33 mouse cellular contexts compared by ENCODE assay signal in the genomic region with DNA sequence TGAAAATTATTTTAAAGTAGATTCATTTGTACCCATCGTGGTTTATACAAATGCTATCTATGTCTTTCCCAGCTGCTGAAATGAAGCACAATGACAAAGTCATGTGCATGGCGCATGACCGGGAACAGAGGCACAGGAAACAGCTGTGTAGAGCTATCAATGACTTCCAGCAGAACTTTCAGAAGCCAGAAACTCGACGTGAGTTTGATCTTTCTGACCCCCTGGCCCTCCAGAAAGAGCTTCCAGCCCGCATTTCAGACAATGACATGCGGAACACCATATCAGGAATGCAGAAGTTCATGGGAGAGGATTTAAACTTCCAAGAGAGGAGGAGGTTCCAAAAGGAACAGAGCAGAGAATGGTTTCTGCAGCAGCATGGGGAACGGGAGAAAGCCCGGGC. TPM values are rescaled to one million over a fixed set of nuclear protein-coding genes. Genes with fewer than 3 reads are reported as not detected.
A peak's percentile ranks its signal among the peaks of the same experiment; 100 is the strongest.
DNase-seq lines count a peak whose midpoint lies in the region; ATAC-seq and TF ChIP-seq lines count a peak whose summit lies in the region.
"Had no signal": no experiment of that assay in that cellular context is flagged by ENCODE, and none has a peak within 500 bp of the region (broad histone marks: within the 10 kb centered on the region; RNA-seq: fewer than 3 reads in every experiment).

No protein-coding gene starts in this region.

- WGBS in midbrain, embryonic 10.5 days: 50% methylated on average over 9 of the region's 9 CpGs
- WGBS in midbrain, embryonic 14.5 days: 36% methylated on average over 9 of the region's 9 CpGs

- TF ChIP-seq CTCF in brain, embryonic 14.5 days (IDR thresholded peaks at IDR 0.05; ENCODE audit: borderline replicate concordance, extremely low read depth, insufficient read depth, insufficient read length): no peak

- TF ChIP-seq POLR2A in brain, embryonic 14.5 days (IDR thresholded peaks at IDR 0.05; ENCODE audit: borderline replicate concordance, extremely low read depth, insufficient read depth, insufficient read length, poor library complexity, severe bottlenecking): no peak

- H3K27me3 ChIP-seq in midbrain, embryonic 10.5 days (ENCODE audit: low read depth, poor library complexity, severe bottlenecking): peaks cover 43% of the 10 kb centered on the region
- no peaks in the 10 kb centered on the region for H3K27me3 ChIP-seq in midbrain, embryonic 14.5 days (ENCODE audit: control insufficient read depth, insufficient read depth, low read length)
- H3K27me3 ChIP-seq: intestine, embryonic 15.5 days had no signal

- H3K9me3 ChIP-seq in midbrain, embryonic 10.5 days (replicated peaks): peaks cover 8% of the 10 kb centered on the region
- H3K9me3 ChIP-seq in midbrain, embryonic 14.5 days (ENCODE audit: control insufficient read depth, low read length): no peaks in the 10 kb centered on the region
- H3K9me3 ChIP-seq: embryonic facial prominence, embryonic 12.5 days; forebrain, embryonic 12.5 days; forebrain, embryonic 15.5 days; heart, embryonic 15.5 days; hindbrain, embryonic 13.5 days; intestine, embryonic 15.5 days had no signal

- no peak overlapping the region for H3K27ac ChIP-seq in midbrain, embryonic 10.5 days (replicated peaks)
- no peak overlapping the region for H3K27ac ChIP-seq in midbrain, embryonic 14.5 days (replicated peaks; ENCODE audit: low read depth, low read length)
- H3K27ac ChIP-seq: embryonic facial prominence, embryonic 12.5 days; forebrain, embryonic 12.5 days; forebrain, embryonic 15.5 days; heart, adult 2 months; heart, embryonic 15.5 days; hindbrain, embryonic 10.5 days; hindbrain, embryonic 13.5 days; intestine, embryonic 15.5 days had no signal

- intact Hi-C loops in left cerebral cortex, postnatal 10 days (cut with DNase I): no loop called here

- no peak overlapping the region for H3K4me3 ChIP-seq in midbrain, embryonic 10.5 days
- no peak overlapping the region for H3K4me3 ChIP-seq in midbrain, embryonic 14.5 days (replicated peaks; ENCODE audit: low read depth, low read length)
- H3K4me3 ChIP-seq: embryonic facial prominence, embryonic 12.5 days; erythroblast, embryonic 14.5 days; forebrain, embryonic 12.5 days; forebrain, embryonic 15.5 days; heart, adult 2 months; heart, embryonic 12.5 days; heart, embryonic 15.5 days; hindbrain, embryonic 10.5 days; hindbrain, embryonic 13.5 days; intestine, embryonic 15.5 days had no signal

- no peak for ATAC-seq in midbrain, embryonic 14.5 days (ENCODE audit: low FRiP score, low TSS enrichment)
- ATAC-seq: forebrain, embryonic 15.5 days; hindbrain, embryonic 16.5 days; intestine, embryonic 15.5 days had no signal

- DNase-seq in embryo, embryonic 10.5 days (ENCODE audit: low spot score): peak; percentile 12
- DNase-seq in embryo, embryonic 11 days: no peak
- peak; percentile 86 for DNase-seq in heart, adult 11 months
- no peak for DNase-seq in heart, adult 9 months (ENCODE audit: low spot score in 2 of 2)
- DNase-seq in midbrain, embryonic 10.5 days (ENCODE audit: low spot score): peak; percentile 11
- DNase-seq in midbrain, embryonic 14.5 days: no peak
- DNase-seq in brain, embryonic 14.5 days (ENCODE audit: low read depth): peak; percentile 6
- DNase-seq in left cerebral cortex, postnatal 10 days (ENCODE audit: extremely low spot score in 1 of 2, low spot score in 2 of 2): no peak
- DNase-seq: adrenal gland, adult 2 months; adrenal gland, postnatal 14 days; B cell, adult 2 months; cerebellum, adult 11-12 months; cerebellum, adult 8-10 months; cerebellum, postnatal 10 days; cerebellum, postnatal 36 days; gastrocnemius, postnatal 14 days; heart, adult 2 months; heart, postnatal 10 days; heart, postnatal 36 days; kidney, adult 11 months had no signal

- no peaks in the 10 kb centered on the region for H3K36me3 ChIP-seq in midbrain, embryonic 10.5 days
- no peaks in the 10 kb centered on the region for H3K36me3 ChIP-seq in midbrain, embryonic 14.5 days (ENCODE audit: control insufficient read depth, insufficient read depth, low read length)
- H3K36me3 ChIP-seq: embryonic facial prominence, embryonic 12.5 days; forebrain, embryonic 12.5 days; forebrain, embryonic 15.5 days; heart, embryonic 12.5 days; heart, embryonic 15.5 days; hindbrain, embryonic 10.5 days; hindbrain, embryonic 13.5 days; intestine, embryonic 15.5 days had no signal

- H3K9ac ChIP-seq in midbrain, embryonic 14.5 days (replicated peaks; ENCODE audit: low read length): no peak overlapping the region
- H3K9ac ChIP-seq: embryonic facial prominence, embryonic 12.5 days; forebrain, embryonic 12.5 days; forebrain, embryonic 15.5 days; heart, embryonic 12.5 days; heart, embryonic 15.5 days; hindbrain, embryonic 13.5 days; intestine, embryonic 15.5 days had no signal

- H3K4me2 ChIP-seq in midbrain, embryonic 14.5 days (ENCODE audit: low read length): no peak overlapping the region
- H3K4me2 ChIP-seq: embryonic facial prominence, embryonic 12.5 days; forebrain, embryonic 12.5 days; forebrain, embryonic 15.5 days; heart, embryonic 12.5 days; heart, embryonic 15.5 days; hindbrain, embryonic 13.5 days; intestine, embryonic 15.5 days had no signal

- peaks cover 12% of the 10 kb centered on the region for H3K4me1 ChIP-seq in midbrain, embryonic 10.5 days
- H3K4me1 ChIP-seq in midbrain, embryonic 14.5 days (ENCODE audit: control insufficient read depth, insufficient read depth, low read length): peaks cover 5% of the 10 kb centered on the region

RNA-seq across cellular contexts. Expression of a gene that starts 3.3 kb away (rescaled TPM):
- 0.41 and 0.57 TPM in 2 replicates for polyA plus RNA-seq in midbrain, embryonic 10.5 days (2016; fragmentation: Nextera tagmentation; extraction: Ambion mirVana)
- polyA plus RNA-seq in midbrain, embryonic 14.5 days (2014; fragmentation: Nextera tagmentation; extraction: Ambion mirVana): 0.63 and 1.3 TPM in 2 replicates
- polyA plus RNA-seq in brain, embryonic 14.5 days (2012; rRNA removed): 0.47 and 0.59 TPM in 2 replicates
- total RNA-seq in left cerebral cortex, postnatal 10 days (2021): not detected
- total RNA-seq: adrenal gland, adult 2 months; adrenal gland, postnatal 14 days; adrenal gland, postnatal 4 days; gastrocnemius, postnatal 14 days; gastrocnemius, postnatal 4 days; heart, adult 2 months; heart, postnatal 10 days; heart, postnatal 36 days; MEL had no signal
- polyA plus RNA-seq: adrenal gland, adult 2 months; erythroblast, embryonic 14.5 days had no signal

RNA-seq across cellular contexts. Expression of a gene that starts 3.4 kb away (rescaled TPM):
- 0.11 and 0.12 TPM in 2 replicates for polyA plus RNA-seq in midbrain, embryonic 10.5 days (2016; fragmentation: Nextera tagmentation; extraction: Ambion mirVana)
- polyA plus RNA-seq in midbrain, embryonic 14.5 days (2014; fragmentation: Nextera tagmentation; extraction: Ambion mirVana): 0.12 and 0.55 TPM in 2 replicates
- 0.04 and 0.14 TPM in 2 replicates for polyA plus RNA-seq in brain, embryonic 14.5 days (2012; rRNA removed)
- not detected for total RNA-seq in left cerebral cortex, postnatal 10 days (2021)
- total RNA-seq: adrenal gland, adult 2 months; gastrocnemius, postnatal 14 days; heart, adult 2 months; heart, postnatal 36 days; MEL had no signal
- polyA plus RNA-seq: adrenal gland, adult 2 months; erythroblast, embryonic 14.5 days; heart, adult 2 months; hindbrain, embryonic 10.5 days had no signal

Comparison
In these comparisons a context has a peak if more than half of its experiments do, and no peak if none do; other contexts are left out.
1. DNase-seq: peak in embryo, embryonic 10.5 days (single experiment), heart, adult 11 months (single experiment), midbrain, embryonic 10.5 days (single experiment) and brain, embryonic 14.5 days (single experiment); none in embryo, embryonic 11 days (single experiment), heart, adult 9 months (0 of 2), midbrain, embryonic 14.5 days (single experiment) and left cerebral cortex, postnatal 10 days (0 of 2).